Mouse (Mus musculus) CD4-positive, CD25-positive, alpha-beta regulatory T cell, adult 4 months (primary cell): ENCODE data around the gene Gabra5. TPM values are rescaled to one million over a fixed set of nuclear protein-coding genes. Genes with fewer than 3 reads are reported as not detected.

Experiments used
- ATAC-seq: one replicate; pipeline ENCODE4 v1.8.0; 2017
- polyA plus RNA-seq, 2 experiments: library from polyadenylated mRNA; unstranded; fragments of 100-300 nt; shearing (Covaris generic); gene quantifications; one replicate each; pipeline ENCODE4 v1.2.1; 2017

Gene Gabra5
- polyA plus RNA-seq, result not detected

- no peak for ATAC-seq
These were observed at the start of gene Gabra5 for GRCm38 (mm10) chr7:57509681-57510141. Gene Gabra5 (minus strand): TSS chr7:57510059.

- ATAC-seq, result no peak
These were observed 28.7 kb upstream of the Gabra5 start for GRCm38 (mm10) chr7:57538565-57538964.

GRCm38 (mm10) chr7:57532676-57533075 lies 22.8 kb upstream of the Gabra5 start:
- no peak for ATAC-seq

GRCm38 (mm10) chr7:57529954-57530353 lies 20.1 kb upstream of the Gabra5 start:
- no peak for ATAC-seq

GRCm38 (mm10) chr7:57529451-57529850 lies 19.6 kb upstream of the Gabra5 start:
- ATAC-seq, result no peak

- no peak for ATAC-seq
These were observed 3.1 kb upstream of the Gabra5 start for GRCm38 (mm10) chr7:57512955-57513354.

- no peak for ATAC-seq
These were observed 813 bp downstream of the Gabra5 start for GRCm38 (mm10) chr7:57508860-57509632.

GRCm38 (mm10) chr7:57502809-57503208 lies 7.0 kb downstream of the Gabra5 start:
- no peak for ATAC-seq

GRCm38 (mm10) chr7:57491795-57492194 lies 18.1 kb downstream of the Gabra5 start:
- no peak for ATAC-seq

- ATAC-seq, result no peak
These were observed 23.0 kb downstream of the Gabra5 start for GRCm38 (mm10) chr7:57486907-57487306.

GRCm38 (mm10) chr7:57482896-57483295 lies 27.0 kb downstream of the Gabra5 start:
- no peak for ATAC-seq

GRCm38 (mm10) chr7:57473811-57474525 lies 35.9 kb downstream of the Gabra5 start:
- ATAC-seq, result no peak

GRCm38 (mm10) chr7:57471316-57471715 lies 38.5 kb downstream of the Gabra5 start:
- ATAC-seq, result no peak

GRCm38 (mm10) chr7:57460354-57460753 lies 49.5 kb downstream of the Gabra5 start:
- ATAC-seq, result no peak

- ATAC-seq, result no peak
These were observed 61.6 kb downstream of the Gabra5 start for GRCm38 (mm10) chr7:57448239-57448638.

- no peak for ATAC-seq
These were observed 87.2 kb downstream of the Gabra5 start for GRCm38 (mm10) chr7:57422675-57423074.

GRCm38 (mm10) chr7:57421044-57421443 lies 88.8 kb downstream of the Gabra5 start:
- no peak for ATAC-seq

GRCm38 (mm10) chr7:57419392-57419791 lies 90.5 kb downstream of the Gabra5 start, which contains the start of gene Gabrb3:
Gene Gabrb3 (plus strand): TSS chr7:57419692.
- ATAC-seq, result no peak

GRCm38 (mm10) chr7:57412896-57413295 lies 97.0 kb downstream of the Gabra5 start:
- ATAC-seq, result no peak

GRCm38 (mm10) chr7:57411163-57411562 lies 98.7 kb downstream of the Gabra5 start:
- no peak for ATAC-seq

- no peak for ATAC-seq
These were observed 116.3 kb downstream of the Gabra5 start for GRCm38 (mm10) chr7:57393551-57393950.

- ATAC-seq, result no peak
These were observed 119.8 kb downstream of the Gabra5 start for GRCm38 (mm10) chr7:57390046-57390445.

- no peak for ATAC-seq
These were observed 122.6 kb downstream of the Gabra5 start for GRCm38 (mm10) chr7:57387341-57387654.
